Mouse (Mus musculus): Measurements from ENCODE around the gene Hist1h4d. TPM values are rescaled to one million over a fixed set of nuclear protein-coding genes. Genes with fewer than 3 reads are reported as not detected.
"Not testable (repeated sequence)": the region's sequence is repeated elsewhere in the genome, so short reads cannot be mapped to it uniquely, and the experiment has no call there.

Hist1h4d gene
- polyA plus RNA-seq, 1 experiment from 2014 or later: 73.9 TPM

- ATAC-seq: no peak
- 83% methylated on average over 4 of the region's 4 CpGs for WGBS
- H3K4me1 ChIP-seq (ENCODE audit: control insufficient read depth, insufficient read depth, low read length): no peaks in the 10 kb centered on the region
These were observed 27.8 kb downstream of the Hist1h4d start for GRCm38 (mm10) chr13:23609209-23609608.

DNA sequence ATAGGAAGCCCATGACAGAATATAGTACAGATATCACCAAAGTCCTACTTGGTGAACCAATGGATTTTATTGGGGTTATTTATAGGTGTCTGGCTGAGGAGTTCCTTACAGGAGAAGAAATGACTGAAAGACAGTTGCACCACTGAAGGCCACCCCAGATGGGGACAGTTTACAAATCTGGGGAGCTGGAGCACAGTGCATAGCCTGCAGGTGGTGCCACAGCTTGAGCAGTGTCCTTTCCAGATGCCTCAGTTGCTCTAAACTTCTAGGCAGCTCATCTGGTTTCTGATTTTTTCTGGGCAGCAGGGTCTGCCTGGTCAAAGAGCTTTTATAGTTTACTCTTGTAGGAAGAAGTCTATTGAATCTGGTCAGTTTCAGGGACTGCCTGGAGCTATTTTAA is 28.4 kb downstream of the Hist1h4d start:
- no peaks in the 10 kb centered on the region for H3K36me3 ChIP-seq (ENCODE audit: control insufficient read depth, insufficient read depth, low read length)
- H3K27me3 ChIP-seq (replicated peaks; ENCODE audit: control insufficient read depth, insufficient read depth, low read length): no peaks in the 10 kb centered on the region
- no peak overlapping the region for H3K9ac ChIP-seq (ENCODE audit: low read depth, low read length)
- H3K4me3 ChIP-seq (ENCODE audit: low read length): no peak overlapping the region
- H3K27ac ChIP-seq (ENCODE audit: low read length): no peak overlapping the region
- H3K4me2 ChIP-seq (ENCODE audit: low read depth, low read length): no peak overlapping the region
- ATAC-seq: no peak
- no peaks in the 10 kb centered on the region for H3K9me3 ChIP-seq (ENCODE audit: control insufficient read depth, low read length)
- H3K4me1 ChIP-seq (ENCODE audit: control insufficient read depth, insufficient read depth, low read length): no peaks in the 10 kb centered on the region

More at GRCm38 (mm10) chr13:23609209-23609608, 27.8 kb downstream of the Hist1h4d start:
- H3K4me2 ChIP-seq (ENCODE audit: low read depth, low read length): no peak overlapping the region
- H3K27me3 ChIP-seq (replicated peaks; ENCODE audit: control insufficient read depth, insufficient read depth, low read length): no peaks in the 10 kb centered on the region
- H3K36me3 ChIP-seq (ENCODE audit: control insufficient read depth, insufficient read depth, low read length): no peaks in the 10 kb centered on the region
- no peak overlapping the region for H3K27ac ChIP-seq (ENCODE audit: low read length)
- H3K9me3 ChIP-seq (ENCODE audit: control insufficient read depth, low read length): no peaks in the 10 kb centered on the region
- no peak overlapping the region for H3K9ac ChIP-seq (ENCODE audit: low read depth, low read length)
- no peak overlapping the region for H3K4me3 ChIP-seq (ENCODE audit: low read length)

DNA sequence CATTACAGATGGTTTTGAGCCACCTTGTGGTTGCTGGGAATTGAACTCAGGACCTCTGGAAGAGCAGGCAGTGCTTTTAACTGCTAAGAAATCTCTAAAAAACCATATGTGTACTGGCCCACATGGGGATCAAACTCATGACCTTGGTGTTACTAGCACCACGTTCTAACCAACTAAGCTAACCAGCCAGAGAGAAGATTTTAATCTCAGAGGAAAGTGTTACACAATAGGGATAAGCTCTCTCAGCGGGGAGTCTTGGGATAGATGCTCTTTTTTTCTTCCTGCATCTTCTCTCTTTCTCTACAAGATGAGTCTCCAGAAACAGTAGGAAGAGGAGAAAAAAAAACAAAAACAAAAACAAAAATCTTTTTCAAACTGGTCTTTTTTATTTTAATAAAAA is 29.0 kb downstream of the Hist1h4d start:
- H3K4me1 ChIP-seq (ENCODE audit: control insufficient read depth, insufficient read depth, low read length): no peaks in the 10 kb centered on the region
- no peaks in the 10 kb centered on the region for H3K9me3 ChIP-seq (ENCODE audit: control insufficient read depth, low read length)
- H3K4me2 ChIP-seq (ENCODE audit: low read depth, low read length): no peak overlapping the region
- ATAC-seq: no peak
- no peaks in the 10 kb centered on the region for H3K36me3 ChIP-seq (ENCODE audit: control insufficient read depth, insufficient read depth, low read length)
- no peaks in the 10 kb centered on the region for H3K27me3 ChIP-seq (replicated peaks; ENCODE audit: control insufficient read depth, insufficient read depth, low read length)
- H3K27ac ChIP-seq (ENCODE audit: low read length): no peak overlapping the region
- H3K9ac ChIP-seq (ENCODE audit: low read depth, low read length): no peak overlapping the region
- H3K4me3 ChIP-seq (ENCODE audit: low read length): no peak overlapping the region
- 84% methylated on average over 2 of the region's 2 CpGs for WGBS

DNA sequence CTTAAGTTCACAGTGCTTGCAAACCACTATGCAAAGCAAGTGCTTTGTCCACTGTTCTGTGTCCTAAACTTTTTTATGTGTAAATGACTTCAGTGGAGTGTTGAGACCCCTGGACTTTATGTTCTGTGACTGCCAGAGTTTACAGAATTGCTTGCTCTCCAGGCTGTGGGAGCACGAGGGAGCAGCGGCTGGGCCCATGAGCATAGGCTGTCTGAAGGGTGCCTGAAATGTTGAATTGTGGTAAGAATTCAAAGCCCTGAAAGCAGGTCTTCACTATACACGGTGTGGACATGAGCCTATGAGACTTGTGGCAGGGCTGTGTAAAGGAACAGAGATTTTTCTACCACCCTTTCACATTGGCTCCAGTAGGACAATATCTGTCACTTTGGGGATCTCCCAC is 30.2 kb downstream of the Hist1h4d start:
- Histone ChIP-seq H3K4me2 (ENCODE audit: low read depth, low read length) (no peak overlapping the region), H3K27ac (ENCODE audit: low read length) (no peak overlapping the region), H3K9ac (ENCODE audit: low read depth, low read length) (no peak overlapping the region), H3K36me3 (ENCODE audit: control insufficient read depth, insufficient read depth, low read length) (no peaks in the 10 kb centered on the region), H3K4me3 (ENCODE audit: low read length) (no peak overlapping the region), H3K4me1 (ENCODE audit: control insufficient read depth, insufficient read depth, low read length) (no peaks in the 10 kb centered on the region), H3K27me3 (replicated peaks; ENCODE audit: control insufficient read depth, insufficient read depth, low read length) (no peaks in the 10 kb centered on the region), H3K9me3 (ENCODE audit: control insufficient read depth, low read length) (no peaks in the 10 kb centered on the region)
- WGBS: 83% methylated on average over 3 of the region's 3 CpGs
- ATAC-seq: no peak

GRCm38 (mm10) chr13:23620056-23620732 is 38.8 kb downstream of the Hist1h4d start:
- peak overlapping the region; percentile 65 for H3K4me3 ChIP-seq (ENCODE audit: low read length)
- no peaks in the 10 kb centered on the region for H3K4me1 ChIP-seq (ENCODE audit: control insufficient read depth, insufficient read depth, low read length)
- 50% methylated on average over 12 of the region's 12 CpGs for whole genome bisulfite sequencing
- no peaks in the 10 kb centered on the region for H3K36me3 ChIP-seq (ENCODE audit: control insufficient read depth, insufficient read depth, low read length)
- peak overlapping the region; percentile 91 for H3K4me2 ChIP-seq (ENCODE audit: low read depth, low read length)
- no peaks in the 10 kb centered on the region for H3K27me3 ChIP-seq (replicated peaks; ENCODE audit: control insufficient read depth, insufficient read depth, low read length)
- no peaks in the 10 kb centered on the region for H3K9me3 ChIP-seq (ENCODE audit: control insufficient read depth, low read length)
- ATAC-seq: no peak
- peak overlapping the region; percentile 71 for H3K9ac ChIP-seq (ENCODE audit: low read depth, low read length)
- peak overlapping the region; percentile 97 for H3K27ac ChIP-seq (ENCODE audit: low read length)

DNA sequence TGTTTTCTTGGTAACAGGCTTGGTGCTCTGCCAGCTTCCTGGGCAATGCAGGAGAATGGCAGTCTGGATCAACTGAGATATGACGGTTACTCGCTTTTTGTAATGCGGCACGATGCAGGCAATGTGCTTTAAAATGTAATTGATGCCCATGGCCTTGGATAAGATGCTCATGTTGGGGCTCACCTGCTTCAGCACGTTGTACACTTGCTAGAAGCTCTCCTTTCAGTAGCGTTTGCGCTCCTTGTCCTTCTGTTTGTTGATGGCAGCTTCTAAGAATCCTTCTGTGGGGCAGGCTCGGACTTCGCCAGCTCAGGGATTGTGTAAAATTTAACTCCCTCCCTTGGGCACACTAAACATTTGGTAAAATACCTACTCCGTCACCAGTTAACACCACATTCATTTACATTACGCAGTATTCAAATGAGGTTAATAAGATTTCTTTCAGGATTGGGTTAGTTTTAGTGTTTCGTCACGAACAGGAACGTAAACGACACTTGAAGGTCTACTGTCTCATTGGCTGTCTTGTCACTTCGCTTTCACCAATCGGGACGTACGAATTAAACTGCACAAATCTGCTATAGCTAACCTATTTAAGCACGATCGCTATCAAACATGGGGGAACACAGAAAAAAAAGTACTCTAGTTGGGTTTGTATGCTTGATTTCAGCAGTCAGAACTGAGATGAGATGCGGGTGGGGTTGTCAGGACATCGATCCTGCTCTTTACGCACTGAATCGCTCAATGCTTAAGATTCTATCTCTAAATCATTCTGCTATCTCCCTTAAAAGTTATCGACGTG is 39.5 kb downstream of the Hist1h4d start, which contains the start of gene Hist1h2be:
Gene Hist1h2be (minus strand): TSS at position 392 of the 799 bp plus-strand sequence.
- ATAC-seq: peak; percentile 90
- Histone ChIP-seq H3K9me3 (ENCODE audit: control insufficient read depth, low read length) (no peaks in the 10 kb centered on the region), H3K36me3 (ENCODE audit: control insufficient read depth, insufficient read depth, low read length) (no peaks in the 10 kb centered on the region), H3K9ac (ENCODE audit: low read depth, low read length) (peak within 1 kb of the TSS; percentile 83), H3K4me1 (ENCODE audit: control insufficient read depth, insufficient read depth, low read length) (no peaks in the 10 kb centered on the region), H3K4me2 (ENCODE audit: low read depth, low read length) (peak within 1 kb of the TSS; percentile 91), H3K27ac (ENCODE audit: low read length) (peak within 1 kb of the TSS; percentile 97), H3K27me3 (replicated peaks; ENCODE audit: control insufficient read depth, insufficient read depth, low read length) (no peaks in the 10 kb centered on the region), H3K4me3 (ENCODE audit: low read length) (peak within 1 kb of the TSS; percentile 65)
- WGBS: under 1% methylated on average over 27 of the region's 27 CpGs

DNA sequence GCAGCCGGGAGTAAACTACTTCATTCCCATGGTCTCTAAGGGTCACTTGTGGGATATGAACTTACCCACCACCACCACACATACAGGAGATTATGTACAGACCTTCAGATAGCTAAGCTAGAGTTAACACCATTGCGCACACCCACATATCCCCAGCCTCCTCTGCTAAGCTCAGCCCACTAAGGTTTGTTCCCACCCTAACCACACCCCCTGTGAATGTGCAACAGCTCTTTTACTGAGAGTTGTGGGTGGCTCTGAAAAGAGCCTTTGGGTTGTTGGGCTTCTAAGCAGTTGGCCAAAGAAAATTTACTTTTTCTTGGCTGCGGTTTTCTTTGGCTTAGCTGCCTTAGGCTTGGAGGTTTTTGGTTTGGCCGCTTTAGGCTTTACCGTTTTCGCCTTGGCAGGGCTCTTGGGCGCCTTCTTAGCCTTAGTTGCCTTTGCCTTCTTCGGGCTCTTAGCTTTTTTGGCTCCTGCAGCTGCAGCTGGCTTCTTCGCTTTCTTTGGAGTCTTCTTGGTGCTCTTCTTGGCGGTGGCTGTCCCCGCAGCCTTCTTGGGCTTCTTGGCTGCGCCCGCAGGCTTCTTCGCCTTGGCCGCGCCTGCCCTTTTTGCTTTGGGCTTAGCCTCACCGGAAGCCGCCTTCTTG is 40.3 kb downstream of the Hist1h4d start:
- Histone ChIP-seq H3K4me2 (ENCODE audit: low read depth, low read length) (peak overlapping the region; percentile 91), H3K4me3 (ENCODE audit: low read length) (peak overlapping the region; percentile 65), H3K9me3 (ENCODE audit: control insufficient read depth, low read length) (no peaks in the 10 kb centered on the region), H3K36me3 (ENCODE audit: control insufficient read depth, insufficient read depth, low read length) (no peaks in the 10 kb centered on the region), H3K4me1 (ENCODE audit: control insufficient read depth, insufficient read depth, low read length) (no peaks in the 10 kb centered on the region), H3K27ac (ENCODE audit: low read length) (peak overlapping the region; percentile 97), H3K9ac (ENCODE audit: low read depth, low read length) (peak overlapping the region; percentile 83), H3K27me3 (replicated peaks; ENCODE audit: control insufficient read depth, insufficient read depth, low read length) (no peaks in the 10 kb centered on the region)
- peak; percentile 90 for ATAC-seq
- 0% methylated on average over 18 of the region's 18 CpGs for WGBS

GRCm38 (mm10) chr13:23622175-23622671 is 40.8 kb downstream of the Hist1h4d start, which contains the start of gene Hist1h1e:
Gene Hist1h1e, minus strand, starts transcription at chr13:23622558.
- Histone ChIP-seq H3K4me2 (ENCODE audit: low read depth, low read length) (peak within 1 kb of the TSS; percentile 91), H3K4me3 (ENCODE audit: low read length) (peak within 1 kb of the TSS; percentile 65), H3K9ac (ENCODE audit: low read depth, low read length) (peak within 1 kb of the TSS; percentile 83), H3K27ac (ENCODE audit: low read length) (peak within 1 kb of the TSS; percentile 97)
- under 1% methylated on average over 52 of the region's 53 CpGs for whole genome bisulfite sequencing
- not testable (repeated sequence) for H3K4me1 ChIP-seq (ENCODE audit: control insufficient read depth, insufficient read depth, low read length); H3K9me3 ChIP-seq (ENCODE audit: control insufficient read depth, low read length); H3K36me3 ChIP-seq (ENCODE audit: control insufficient read depth, insufficient read depth, low read length); H3K27me3 ChIP-seq (replicated peaks; ENCODE audit: control insufficient read depth, insufficient read depth, low read length)
- peak; percentile 92 for ATAC-seq

GRCm38 (mm10) chr13:23622861-23623450 is 41.6 kb downstream of the Hist1h4d start:
- Histone ChIP-seq H3K27ac (ENCODE audit: low read length) (peak overlapping the region; percentile 57), H3K27me3 (replicated peaks; ENCODE audit: control insufficient read depth, insufficient read depth, low read length) (no peaks in the 10 kb centered on the region), H3K9me3 (ENCODE audit: control insufficient read depth, low read length) (no peaks in the 10 kb centered on the region), H3K9ac (ENCODE audit: low read depth, low read length) (peak overlapping the region; percentile 53; the same call in 1 of the 2 replicates), H3K4me3 (ENCODE audit: low read length) (peak overlapping the region; percentile 65), H3K36me3 (ENCODE audit: control insufficient read depth, insufficient read depth, low read length) (no peaks in the 10 kb centered on the region), H3K4me2 (ENCODE audit: low read depth, low read length) (peak overlapping the region; percentile 91), H3K4me1 (ENCODE audit: control insufficient read depth, insufficient read depth, low read length) (no peaks in the 10 kb centered on the region)
- ATAC-seq: no peak
- WGBS: 23% methylated on average over 7 of the region's 7 CpGs
